ENCODE assay signal across 11 mouse cellular contexts in genomic region chr9:41888616-41889150, GRCm38 (mm10).
DNase-seq lines count a peak whose midpoint lies in the region; ATAC-seq and TF ChIP-seq lines count a peak whose summit lies in the region.
"Had no signal": no experiment of that assay in that cellular context is flagged by ENCODE, and none has a peak within 500 bp of the region (broad histone marks: within the 10 kb centered on the region; RNA-seq: fewer than 3 reads in every experiment).

No protein-coding gene starts in this region.

- 81% methylated on average over 3 of the region's 3 CpGs for WGBS in forebrain, embryonic 12.5 days
- 57% methylated on average over 3 of the region's 3 CpGs for WGBS in forebrain, postnatal 0 days
- WGBS in lung, embryonic 14.5 days = 64% methylated on average over 3 of the region's 3 CpGs
- WGBS in hindbrain, embryonic 15.5 days = 75% methylated on average over 3 of the region's 3 CpGs
- WGBS in stomach, embryonic 16.5 days = 58% methylated on average over 3 of the region's 3 CpGs
- WGBS in midbrain, postnatal 0 days = 79% methylated on average over 3 of the region's 3 CpGs

- H3K27me3 ChIP-seq in forebrain, embryonic 12.5 days = no peaks in the 10 kb centered on the region
- no peaks in the 10 kb centered on the region for H3K27me3 ChIP-seq in forebrain, postnatal 0 days (ENCODE audit: insufficient read depth, low read length)
- H3K27me3 ChIP-seq in lung, embryonic 14.5 days (ENCODE audit: insufficient read depth, low read length) = no peaks in the 10 kb centered on the region
- no peaks in the 10 kb centered on the region for H3K27me3 ChIP-seq in hindbrain, embryonic 15.5 days
- H3K27me3 ChIP-seq in stomach, embryonic 16.5 days (ENCODE audit: control insufficient read depth, insufficient read depth, low read length) = no peaks in the 10 kb centered on the region
- no peaks in the 10 kb centered on the region for H3K27me3 ChIP-seq in midbrain, postnatal 0 days (ENCODE audit: insufficient read depth, low read length)

- no peak for ATAC-seq in forebrain, embryonic 12.5 days (ENCODE audit: low FRiP score)
- ATAC-seq in forebrain, postnatal 0 days = no peak
- no peak for ATAC-seq in lung, embryonic 14.5 days (ENCODE audit: insufficient read depth)
- ATAC-seq in hindbrain, embryonic 15.5 days (ENCODE audit: low FRiP score, low read depth) = no peak
- no peak for ATAC-seq in stomach, embryonic 16.5 days (ENCODE audit: insufficient read depth, low FRiP score)
- ATAC-seq in midbrain, postnatal 0 days (ENCODE audit: low FRiP score) = no peak
- ATAC-seq: inflammation-experienced regulatory T-cells, adult 6 months had no signal

- DNase-seq in forebrain, postnatal 0 days = no peak
- DNase-seq in lung, embryonic 14.5 days = peak; percentile 51
- DNase-seq in lung, adult 18-20 months = no peak
- DNase-seq in spleen, postnatal 14 days (ENCODE audit: low spot score in 2 of 2) = no peak
- DNase-seq in midbrain, postnatal 0 days (ENCODE audit: low spot score) = no peak
- DNase-seq: adrenal gland, postnatal 25 days had no signal

- H3K4me3 ChIP-seq in forebrain, embryonic 12.5 days (replicated peaks) = no peak overlapping the region
- no peak overlapping the region for H3K4me3 ChIP-seq in forebrain, postnatal 0 days (ENCODE audit: low read depth, low read length)
- no peak overlapping the region for H3K4me3 ChIP-seq in lung, embryonic 14.5 days (ENCODE audit: low read depth, low read length)
- no peak overlapping the region for H3K4me3 ChIP-seq in hindbrain, embryonic 15.5 days
- H3K4me3 ChIP-seq in stomach, embryonic 16.5 days (replicated peaks; ENCODE audit: low read length) = no peak overlapping the region
- no peak overlapping the region for H3K4me3 ChIP-seq in midbrain, postnatal 0 days (ENCODE audit: low read depth, low read length)
- H3K4me3 ChIP-seq: midbrain, embryonic 10.5 days had no signal

- H3K36me3 ChIP-seq in forebrain, embryonic 12.5 days (replicated peaks) = no peaks in the 10 kb centered on the region
- no peaks in the 10 kb centered on the region for H3K36me3 ChIP-seq in forebrain, postnatal 0 days (ENCODE audit: insufficient read depth)
- H3K36me3 ChIP-seq in lung, embryonic 14.5 days (ENCODE audit: insufficient read depth) = no peaks in the 10 kb centered on the region
- H3K36me3 ChIP-seq in hindbrain, embryonic 15.5 days = no peaks in the 10 kb centered on the region
- H3K36me3 ChIP-seq in stomach, embryonic 16.5 days (ENCODE audit: control insufficient read depth, insufficient read depth, low read length) = no peaks in the 10 kb centered on the region
- no peaks in the 10 kb centered on the region for H3K36me3 ChIP-seq in midbrain, postnatal 0 days (ENCODE audit: insufficient read depth, low read length)
- H3K36me3 ChIP-seq: midbrain, embryonic 10.5 days had no signal

- no peaks in the 10 kb centered on the region for H3K9me3 ChIP-seq in forebrain, embryonic 12.5 days
- H3K9me3 ChIP-seq in forebrain, postnatal 0 days (ENCODE audit: low read length) = no peaks in the 10 kb centered on the region
- no peaks in the 10 kb centered on the region for H3K9me3 ChIP-seq in lung, embryonic 14.5 days (ENCODE audit: low read depth, low read length)
- H3K9me3 ChIP-seq in hindbrain, embryonic 15.5 days = no peaks in the 10 kb centered on the region
- no peaks in the 10 kb centered on the region for H3K9me3 ChIP-seq in stomach, embryonic 16.5 days (replicated peaks; ENCODE audit: control insufficient read depth, low read length)
- no peaks in the 10 kb centered on the region for H3K9me3 ChIP-seq in midbrain, postnatal 0 days (ENCODE audit: low read length)
- H3K9me3 ChIP-seq: midbrain, embryonic 10.5 days had no signal

- no peak for TF ChIP-seq CTCF in forebrain, postnatal 0 days (IDR thresholded peaks at IDR 0.05; ENCODE audit: low read depth)
- TF ChIP-seq CTCF in lung, embryonic 14.5 days (IDR thresholded peaks at IDR 0.05; ENCODE audit: low read depth) = no peak
- no peak for TF ChIP-seq CTCF in midbrain, postnatal 0 days (IDR thresholded peaks at IDR 0.05)

- H3K27ac ChIP-seq in forebrain, embryonic 12.5 days = peak overlapping the region; percentile 94; the same call in 1 of the 2 replicates
- H3K27ac ChIP-seq in forebrain, postnatal 0 days (ENCODE audit: low read depth, low read length) = no peak overlapping the region; the same call in 1 of the 2 replicates
- H3K27ac ChIP-seq in lung, embryonic 14.5 days (ENCODE audit: low read depth) = no peak overlapping the region
- 0 out of 2 replicates have a peak overlapping the region, but pooled peaks have one; percentile 98 for H3K27ac ChIP-seq in hindbrain, embryonic 15.5 days (replicated peaks)
- peak overlapping the region; percentile 57; the same call in 1 of the 2 replicates for H3K27ac ChIP-seq in stomach, embryonic 16.5 days (ENCODE audit: low read length)
- no peak overlapping the region for H3K27ac ChIP-seq in midbrain, postnatal 0 days (ENCODE audit: low read depth, low read length)

- no peak overlapping the region for H3K4me2 ChIP-seq in forebrain, embryonic 12.5 days
- no peak overlapping the region for H3K4me2 ChIP-seq in forebrain, postnatal 0 days (ENCODE audit: low read depth)
- no peak overlapping the region for H3K4me2 ChIP-seq in lung, embryonic 14.5 days
- no peak overlapping the region for H3K4me2 ChIP-seq in hindbrain, embryonic 15.5 days
- no peak overlapping the region for H3K4me2 ChIP-seq in stomach, embryonic 16.5 days (ENCODE audit: low read depth, low read length)
- no peak overlapping the region for H3K4me2 ChIP-seq in midbrain, postnatal 0 days (ENCODE audit: low read depth, low read length, poor library complexity, severe bottlenecking)

- no peak overlapping the region for H3K9ac ChIP-seq in forebrain, embryonic 12.5 days
- no peak overlapping the region for H3K9ac ChIP-seq in forebrain, postnatal 0 days
- no peak overlapping the region for H3K9ac ChIP-seq in lung, embryonic 14.5 days
- H3K9ac ChIP-seq in hindbrain, embryonic 15.5 days = no peak overlapping the region
- no peak overlapping the region for H3K9ac ChIP-seq in stomach, embryonic 16.5 days (ENCODE audit: low read length)
- no peak overlapping the region for H3K9ac ChIP-seq in midbrain, postnatal 0 days (replicated peaks; ENCODE audit: low read length, poor library complexity, severe bottlenecking)

- H3K4me1 ChIP-seq in forebrain, embryonic 12.5 days = peaks cover 31% of the 10 kb centered on the region
- H3K4me1 ChIP-seq in forebrain, postnatal 0 days (ENCODE audit: insufficient read depth) = peaks cover 20% of the 10 kb centered on the region
- H3K4me1 ChIP-seq in lung, embryonic 14.5 days (ENCODE audit: insufficient read depth) = peaks cover 10% of the 10 kb centered on the region; the same call in 1 of the 2 replicates
- H3K4me1 ChIP-seq in hindbrain, embryonic 15.5 days (replicated peaks) = peaks cover 28% of the 10 kb centered on the region
- H3K4me1 ChIP-seq in stomach, embryonic 16.5 days (ENCODE audit: control insufficient read depth, insufficient read depth, low read length) = peaks cover 25% of the 10 kb centered on the region
- H3K4me1 ChIP-seq in midbrain, postnatal 0 days (ENCODE audit: insufficient read depth, low read length) = peaks cover 4% of the 10 kb centered on the region; the same call in 1 of the 2 replicates

Comparison
In these comparisons a context has a peak if more than half of its experiments do, and no peak if none do; other contexts are left out.
1. H3K27ac ChIP-seq: peak in forebrain, embryonic 12.5 days (single experiment), hindbrain, embryonic 15.5 days (single experiment) and stomach, embryonic 16.5 days (single experiment); none in forebrain, postnatal 0 days (single experiment), lung, embryonic 14.5 days (single experiment) and midbrain, postnatal 0 days (single experiment).